Mouse (Mus musculus) liver, embryonic 14.5 days (tissue): ENCODE measurements around the gene Arel1.

Experiments
- CTCF ChIP-seq: IDR thresholded peaks from 2 replicates; pipeline ENCODE4 v1.5.1; 2016; ENCODE audit warnings: antibody characterized with exemption, low read depth, control low read depth
- EP300 ChIP-seq: IDR thresholded peaks from 2 replicates; pipeline ENCODE4 v1.6.1; 2016; ENCODE audit warnings: antibody characterized with exemption, low read depth

GRCm38 (mm10) chr12:84890289-84890688, 80.4 kb downstream of the Arel1 start:
- TF ChIP-seq CTCF: no peak
- TF ChIP-seq EP300: no peak
